Mouse (Mus musculus) thymus, adult 2 months (tissue): ENCODE results near the gene Mpp2.

Experiments
- CTCF ChIP-seq: fragments of 200-500 bp; IDR thresholded peaks from 2 replicates; pipeline ENCODE4 v1.5.1; 2012; ENCODE audit warnings: mild to moderate bottlenecking, control low read depth, low read length, moderate library complexity, borderline replicate concordance; ENCODE audit not compliant: control insufficient read depth, poor library complexity, insufficient read depth; ENCODE audit errors: extremely low read depth
- POLR2A ChIP-seq: fragments of 200-500 bp; IDR thresholded peaks from 2 replicates; pipeline ENCODE4 v1.6.1; 2012; ENCODE audit warnings: mild to moderate bottlenecking, low read length, control low read depth, moderate library complexity; ENCODE audit not compliant: control insufficient read depth, poor library complexity, insufficient read depth; ENCODE audit errors: extremely low read depth

DNA sequence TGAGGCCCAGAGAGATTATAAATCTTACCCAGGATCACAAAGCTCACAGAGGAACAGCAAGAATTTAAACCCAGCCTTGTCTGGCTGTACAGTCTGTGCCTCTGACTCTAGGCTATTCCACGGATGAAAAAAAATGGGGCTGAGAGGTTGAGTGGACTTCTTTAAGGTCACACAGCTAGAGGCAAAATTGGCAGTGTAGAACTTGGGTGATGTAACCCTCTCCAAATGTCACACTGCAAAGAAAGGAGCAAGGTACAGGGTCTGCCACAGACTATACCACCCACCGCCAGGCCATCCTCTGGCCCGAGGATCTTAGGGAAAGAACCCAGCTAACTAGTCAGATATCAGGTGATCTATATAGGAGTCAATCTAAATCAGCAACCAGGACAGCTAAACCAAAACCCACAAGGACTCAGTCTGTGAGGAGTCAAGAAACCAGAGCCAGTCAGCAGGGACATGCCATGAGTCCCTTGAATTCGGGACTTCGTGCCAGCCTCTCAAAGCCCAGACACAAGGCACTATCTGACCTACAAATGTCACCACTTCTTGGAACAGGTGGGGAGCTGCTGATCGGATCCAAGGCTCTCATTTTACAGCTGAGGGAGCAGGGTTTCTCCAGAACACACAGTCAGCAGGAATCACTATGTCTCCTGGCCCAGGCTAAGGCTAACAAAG is 64.1 kb downstream of the Mpp2 start:
- TF ChIP-seq CTCF (no peak), POLR2A (no peak)
